Mouse (Mus musculus): ENCODE data around the gene Shroom3. TPM values are rescaled to one million over a fixed set of nuclear protein-coding genes. Genes with fewer than 3 reads are reported as not detected.

Gene Shroom3
- 0.15 and 1.7 TPM in 2 replicates for polyA plus RNA-seq (2012; ENCODE audit: low replicate concordance)

GRCm38 (mm10) chr5:92683351-92683807 is at the start of gene Shroom3:
Gene Shroom3, plus strand, starts transcription at chr5:92683435.

GRCm38 (mm10) chr5:92674859-92675573 is 8.2 kb upstream of the Shroom3 start, which contains the start of gene Ccdc158:
Gene Ccdc158, minus strand, starts transcription at chr5:92675271.

Other genes starting within 250 kb of the Shroom3 start
- 2.9 and 27.9 TPM in 2 replicates for gene Nup54, start 248.2 kb upstream of the Shroom3 start, polyA plus RNA-seq (2012; ENCODE audit: low replicate concordance)
- 6.4 and 7.3 TPM in 2 replicates for gene Scarb2, start 176.6 kb upstream of the Shroom3 start, polyA plus RNA-seq (2012; ENCODE audit: low replicate concordance)
- gene Fam47e, start 128.4 kb upstream of the Shroom3 start, polyA plus RNA-seq (2012; ENCODE audit: low replicate concordance): not detected in 2 replicates
- gene Stbd1, start 80.4 kb upstream of the Shroom3 start, polyA plus RNA-seq (2012; ENCODE audit: low replicate concordance): 0.34 and 0.85 TPM in 2 replicates
- gene Ccdc158, start 8.2 kb upstream of the Shroom3 start, polyA plus RNA-seq (2012; ENCODE audit: low replicate concordance): not detected in 2 replicates

All from leukemia stem cell, adult 10-12 weeks (primary cell).